Mouse (Mus musculus) gonadal fat pad, adult 2 months (tissue): ENCODE data around the gene Anxa10. TPM values are rescaled to one million over a fixed set of nuclear protein-coding genes. Genes with fewer than 3 reads are reported as not detected.

Experiments
- DNase-seq: peaks from one replicate; pipeline ENCODE4 v3.0.0-alpha.2; 2012; ENCODE audit warnings: low read depth
- polyA plus RNA-seq: library from polyadenylated mRNA; depleted of rRNA; stranded (reverse); fragments of >200 nt; gene quantifications from 2 replicates; pipeline ENCODE4 v1.2.3, GENCODE M21; 2012; rRNA removed

Anxa10 gene
- polyA plus RNA-seq: not detected in 2 replicates

DNA sequence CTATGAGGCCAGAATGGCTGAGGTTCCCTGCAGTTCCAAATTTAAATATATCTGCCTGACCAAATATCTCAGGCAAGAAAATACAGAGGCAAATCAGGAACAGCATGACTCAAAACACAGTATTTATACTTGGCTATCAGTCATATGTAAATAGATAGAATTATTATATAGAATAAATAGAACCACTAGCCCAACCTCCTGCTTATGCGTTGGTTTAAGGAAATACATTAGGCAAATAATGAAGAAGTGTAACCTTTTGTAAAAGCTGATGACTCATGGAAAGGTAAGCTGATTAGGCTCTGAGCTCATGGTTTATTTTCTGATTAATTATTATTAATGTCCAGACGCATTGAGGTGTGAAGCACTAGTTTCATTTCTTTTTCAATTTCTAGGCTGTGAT lies at the start of gene Anxa10:
TSS of gene Anxa10 (minus strand) at position 53 of the 400 bp plus-strand sequence.
- no peak for DNase-seq

DNA sequence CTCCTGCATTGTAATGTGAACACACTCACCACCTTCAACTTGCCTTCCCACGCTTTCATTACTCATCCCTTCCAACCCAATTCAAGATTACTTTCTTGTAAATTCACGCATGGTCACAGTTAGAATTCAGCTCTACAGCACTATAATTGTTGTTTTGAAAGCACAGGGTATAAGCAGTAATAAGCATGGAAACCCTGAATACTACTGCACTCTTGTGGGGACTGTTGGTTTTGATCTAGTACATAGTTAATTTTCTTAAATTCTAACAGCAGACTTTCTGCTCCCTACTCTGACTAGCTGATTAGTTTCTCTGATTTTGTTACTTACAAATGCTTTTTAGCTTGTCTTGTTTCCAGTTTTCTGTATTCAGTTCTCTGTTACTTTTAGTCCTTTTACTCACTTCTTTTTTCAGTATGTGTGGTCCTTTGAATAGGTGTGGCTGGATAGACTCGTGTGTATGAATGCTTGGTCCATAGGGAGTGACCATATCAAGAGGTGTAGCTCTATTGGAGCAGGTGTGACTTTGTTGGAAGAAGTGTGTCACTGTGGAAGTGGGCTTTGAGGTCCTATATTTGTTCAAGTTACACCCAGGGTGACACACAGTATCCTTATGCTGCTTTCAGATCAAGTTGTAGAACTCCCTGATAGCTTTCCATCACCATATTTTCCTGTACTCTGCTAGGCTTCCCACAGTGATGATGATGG lies 9.9 kb upstream of the Anxa10 start:
- no peak for DNase-seq

DNA sequence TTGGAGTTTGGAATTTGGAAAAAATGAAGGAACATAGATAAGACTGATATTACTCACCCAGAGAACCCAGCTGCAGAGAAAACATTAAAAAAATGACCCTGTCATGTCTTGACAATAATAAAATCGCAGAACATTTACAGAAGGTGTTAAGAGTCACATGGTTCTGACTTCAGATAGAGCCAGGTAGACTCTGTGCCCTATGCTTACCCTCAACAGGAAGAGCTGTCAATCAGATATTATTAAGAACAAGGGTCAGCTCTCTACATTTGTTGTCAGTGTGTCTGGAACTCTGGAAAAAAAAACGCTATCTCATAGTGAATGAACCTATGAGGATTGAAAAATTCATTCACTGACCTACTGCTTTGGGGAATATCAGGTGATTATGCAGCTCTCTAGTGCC lies 25.7 kb downstream of the Anxa10 start:
- DNase-seq: no peak

DNA sequence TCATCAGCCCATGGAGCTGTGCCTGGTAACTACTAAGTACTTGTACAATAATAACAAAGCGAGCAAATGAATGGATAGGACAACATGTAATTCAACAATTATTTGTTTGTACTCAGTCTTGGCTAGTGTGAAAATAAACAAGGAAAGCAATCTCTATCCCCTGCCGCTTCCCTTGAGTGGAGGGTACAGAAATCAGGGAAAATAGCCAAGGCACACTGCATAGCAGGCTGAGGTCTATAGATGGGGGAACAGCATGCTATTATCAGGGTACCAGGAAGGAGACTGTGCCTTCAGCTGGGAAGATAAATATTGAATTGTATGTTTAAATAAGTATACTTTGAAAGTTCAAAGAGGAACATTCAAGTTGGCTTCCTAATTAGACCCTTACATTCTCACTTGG lies 41.1 kb downstream of the Anxa10 start:
- no peak for DNase-seq

DNA sequence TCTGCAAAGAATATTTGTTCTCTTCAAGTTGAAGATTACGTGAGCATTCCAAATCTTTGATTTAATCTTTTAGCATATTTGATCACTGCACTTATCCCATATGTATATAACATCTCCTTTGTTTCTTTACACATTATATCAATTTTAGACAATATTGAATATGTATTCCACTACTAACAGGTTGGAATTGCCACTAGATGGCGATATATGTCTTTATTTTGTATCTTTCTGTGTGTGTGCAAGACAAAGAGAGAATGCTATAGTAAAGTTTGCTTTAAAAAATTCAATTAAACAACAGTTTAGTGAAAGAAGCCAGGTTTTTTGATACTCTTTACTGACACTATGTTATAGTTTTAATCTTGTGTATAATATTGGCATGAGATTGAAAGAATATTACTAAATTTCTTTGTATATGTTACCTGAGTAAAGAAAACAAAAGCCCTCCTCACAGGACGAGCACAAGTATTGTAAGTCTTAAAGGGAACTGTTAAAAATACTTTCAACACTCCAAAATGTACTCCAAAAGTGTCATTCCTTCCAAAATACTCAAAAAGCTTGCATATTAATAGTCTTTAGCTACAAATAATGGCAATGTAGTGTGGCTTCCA lies 42.7 kb downstream of the Anxa10 start:
- DNase-seq: no peak

DNA sequence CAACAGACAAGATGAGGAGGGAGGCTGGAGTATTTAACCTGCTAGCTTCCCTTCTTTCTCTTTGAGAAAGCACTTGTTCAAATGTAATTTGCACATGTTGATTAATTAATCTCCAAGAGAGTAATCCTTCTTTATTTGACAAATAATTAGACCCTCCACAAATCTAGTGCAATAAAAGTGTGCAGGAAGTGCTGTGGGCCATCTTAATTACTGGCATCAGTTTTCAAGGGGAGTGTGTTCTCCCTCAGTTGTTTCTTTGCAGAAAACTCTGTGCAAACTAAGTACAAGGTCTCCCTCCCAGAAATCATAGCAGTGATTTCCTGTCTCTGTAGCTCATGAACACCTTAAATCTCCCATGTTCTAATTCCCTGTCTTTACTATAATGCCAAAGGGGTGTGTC lies 54.6 kb downstream of the Anxa10 start:
- no peak for DNase-seq

DNA sequence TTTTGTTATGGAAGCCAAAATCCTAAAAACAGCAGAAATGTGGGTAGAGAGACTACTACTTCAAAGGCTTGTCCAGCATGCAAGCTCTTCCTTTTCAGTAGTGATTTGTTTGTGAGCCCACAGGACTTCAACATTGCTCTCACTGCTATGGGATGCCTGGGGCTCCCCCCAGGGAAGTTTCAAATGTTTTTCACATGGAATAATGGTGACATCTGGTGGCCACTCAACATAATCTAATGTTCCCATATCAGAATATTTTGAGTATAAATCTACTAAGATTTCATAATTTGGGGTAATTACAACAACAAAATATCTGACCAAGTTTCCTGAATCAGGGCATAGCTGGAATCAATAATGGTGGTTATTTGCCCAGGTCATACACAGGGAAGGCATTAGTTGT lies 62.6 kb downstream of the Anxa10 start:
- no peak for DNase-seq

DNA sequence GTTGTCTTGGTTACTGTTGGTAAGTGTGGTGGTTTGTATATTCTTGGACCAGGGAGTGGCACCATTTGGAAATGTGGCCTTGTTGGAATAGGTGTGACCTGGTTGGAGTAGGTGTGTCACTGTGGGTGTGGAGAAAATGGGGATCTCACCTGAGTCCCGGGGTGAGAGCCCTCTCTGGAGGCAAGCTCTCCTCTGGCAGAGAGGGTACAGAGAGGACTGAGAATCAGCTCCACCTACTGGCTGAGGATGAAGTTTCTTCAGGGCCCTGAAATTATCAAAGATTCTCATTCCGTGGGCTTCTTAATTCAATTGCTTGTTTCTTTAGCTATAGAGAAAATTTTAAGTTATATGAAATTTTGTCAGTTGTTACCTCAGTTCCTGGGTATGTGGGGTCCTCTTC lies 76.1 kb downstream of the Anxa10 start:
- no peak for DNase-seq

DNA sequence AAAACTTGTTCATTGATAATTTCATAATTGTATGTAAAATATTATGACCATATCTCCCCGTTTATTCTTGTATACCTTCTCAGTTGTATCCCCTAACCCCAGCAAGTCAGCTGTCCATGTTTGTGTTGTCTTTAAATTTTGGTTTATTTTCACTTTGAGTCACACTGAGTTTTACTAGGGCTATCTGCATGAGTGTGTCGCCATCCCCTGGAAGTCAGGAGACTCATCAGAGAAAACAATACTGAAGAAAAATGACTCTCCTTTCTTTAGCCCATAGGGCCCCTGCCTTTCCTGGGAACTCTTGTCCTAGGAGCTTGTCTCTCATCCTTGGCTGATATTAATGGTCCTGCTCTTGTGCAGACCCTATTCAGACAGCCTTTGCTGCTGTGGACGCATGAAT lies 88.6 kb downstream of the Anxa10 start:
- no peak for DNase-seq

DNA sequence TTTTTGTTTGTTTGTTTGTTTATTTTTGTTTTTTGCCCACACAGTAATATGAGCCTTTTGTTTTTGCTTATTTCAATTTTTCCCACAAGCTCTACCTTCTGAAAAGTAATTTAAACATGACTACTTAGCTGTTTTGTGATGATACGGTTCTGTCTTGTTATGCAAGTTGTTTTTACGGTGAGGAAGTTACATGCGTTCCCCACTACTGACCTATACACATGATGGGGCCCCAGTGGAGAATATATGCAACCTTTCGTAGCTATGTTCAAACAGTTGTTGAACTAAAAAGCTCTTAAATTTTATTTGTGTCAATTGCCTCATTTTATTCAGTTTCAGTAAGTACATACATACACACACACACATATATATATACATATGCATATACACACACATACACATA lies 108.4 kb downstream of the Anxa10 start:
- DNase-seq: no peak

DNA sequence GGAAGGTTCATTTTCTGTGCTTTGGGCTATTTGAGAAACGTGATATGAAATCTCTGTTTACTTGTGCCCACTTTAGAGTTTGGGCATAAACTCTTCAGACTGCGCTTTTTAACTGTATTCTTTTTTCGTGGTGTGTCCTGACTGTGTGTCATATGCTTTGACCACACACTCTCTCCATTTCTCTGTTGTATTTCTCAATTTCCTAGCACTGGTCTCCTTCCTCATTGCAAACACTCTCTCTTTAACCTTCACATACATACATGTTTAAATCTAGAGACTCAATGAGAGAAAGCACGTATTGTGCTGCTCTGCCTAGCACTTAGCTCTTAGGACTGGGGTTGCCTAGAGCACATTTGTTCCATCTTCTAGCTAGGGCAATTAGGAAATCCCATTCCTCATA lies 108.8 kb downstream of the Anxa10 start:
- no peak for DNase-seq

Other genes starting within 250 kb of the Anxa10 start
- gene Palld, start 220.5 kb downstream of the Anxa10 start, polyA plus RNA-seq: 16.8 and 18.2 TPM in 2 replicates
- gene Ddx60, start 195.1 kb downstream of the Anxa10 start, polyA plus RNA-seq: 0.55 and 0.58 TPM in 2 replicates